Mouse (Mus musculus) gastrocnemius, adult 8-10 months (tissue): Measurements from ENCODE around the gene Slc22a4. TPM values are rescaled to one million over a fixed set of nuclear protein-coding genes. Genes with fewer than 3 reads are reported as not detected.
A peak's percentile ranks its signal among the peaks of the same experiment; 100 is the strongest.

Experiments used
- DNase-seq, 2 experiments: peaks; one replicate each; pipeline ENCODE4 v3.0.0; 2022; ENCODE audit warnings: low spot score in 2 of 2
- total RNA-seq, 4 experiments: library from RNA; stranded (reverse); gene quantifications; 2 replicates each; pipeline ENCODE4 v1.2.4; 2022

Gene Slc22a4
- 1 to 10 TPM; 2.0 to 2.2 (median 2.1) TPM for total RNA-seq

GRCm38 (mm10) chr11:54028044-54028951 is at the start of gene Slc22a4:
TSS of gene Slc22a4 (minus strand) at chr11:54028090.
- DNase-seq = peak; percentile 74 to 80

DNA sequence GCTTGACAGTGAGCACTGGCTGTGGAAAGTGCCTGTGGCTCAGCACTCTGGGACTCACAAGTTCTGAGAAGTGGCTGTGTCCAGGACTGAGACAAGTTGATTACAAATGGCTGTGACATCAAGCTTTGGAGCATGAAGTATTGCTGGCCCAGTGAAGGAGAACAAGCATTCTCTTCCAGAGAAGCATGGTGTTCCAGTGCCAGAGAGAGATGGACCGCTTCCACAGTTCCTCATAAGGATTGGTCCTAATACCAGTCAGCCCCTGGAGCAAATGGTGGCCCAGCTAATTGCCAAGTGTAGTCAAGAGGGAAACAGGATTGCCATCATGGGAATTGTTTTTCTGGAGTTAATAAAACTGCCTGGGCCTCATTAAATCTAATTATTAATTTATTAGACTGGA is 48.2 kb upstream of the Slc22a4 start:
- DNase-seq = peak in 1 of 2 experiments; percentile 32

DNA sequence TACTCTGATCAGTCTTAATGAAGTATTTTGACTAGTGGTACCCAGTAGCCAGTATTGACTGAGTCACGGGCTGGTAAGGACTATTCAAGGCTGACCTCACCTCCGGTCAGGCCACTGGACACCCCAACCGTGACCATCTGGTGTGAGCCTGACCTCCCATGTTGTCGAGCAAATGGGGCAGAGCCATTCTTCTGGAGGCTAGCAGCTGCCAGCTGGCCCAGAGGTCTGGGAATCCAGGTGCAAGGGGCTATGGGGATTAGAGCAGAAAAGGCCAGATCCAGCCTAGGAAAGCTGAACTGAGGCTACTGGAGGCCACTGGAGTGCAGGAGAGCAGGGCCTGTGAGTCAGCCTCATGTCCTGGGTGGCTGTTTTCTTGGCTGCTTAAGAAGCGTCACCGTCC is 47.5 kb upstream of the Slc22a4 start:
- DNase-seq = peak in 1 of 2 experiments; percentile 59

- DNase-seq = peak in 1 of 2 experiments; percentile 2
Observed at GRCm38 (mm10) chr11:54073291-54073690, 45.4 kb upstream of the Slc22a4 start.

DNA sequence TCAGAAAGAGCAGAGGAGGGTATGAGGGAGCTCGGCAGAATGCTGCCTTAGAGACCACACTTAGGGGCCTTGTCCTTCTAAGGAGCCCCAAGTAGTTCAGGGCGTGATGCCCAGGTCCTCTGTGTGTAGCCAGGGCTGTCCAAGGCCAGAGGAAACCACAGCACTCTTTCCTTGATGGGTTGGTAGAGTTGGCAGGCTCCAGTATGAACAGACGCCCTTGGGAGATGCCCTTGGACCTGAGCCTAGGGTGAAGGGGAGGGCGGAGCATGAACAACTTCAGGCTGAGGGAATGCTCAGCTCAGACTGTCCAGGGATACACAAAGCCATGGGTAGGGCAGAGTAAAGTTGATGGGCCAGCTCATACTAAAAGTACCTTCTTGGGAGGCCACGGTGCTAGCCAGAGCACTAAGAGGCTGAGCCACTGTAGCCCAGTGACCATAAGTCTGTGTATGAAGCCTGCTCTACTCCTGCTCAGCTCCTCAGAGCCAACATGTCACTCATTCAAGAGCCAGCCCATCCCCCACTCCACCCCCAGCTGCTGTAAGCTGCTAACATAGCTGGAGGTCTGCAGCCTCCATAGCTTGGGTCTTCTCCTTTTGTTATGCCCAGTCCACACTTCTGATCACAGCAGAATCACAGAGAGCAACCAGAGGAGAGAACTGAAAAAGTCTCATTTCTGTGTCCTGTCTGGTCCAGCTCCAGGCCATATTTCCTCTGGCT is 44.0 kb upstream of the Slc22a4 start:
- DNase-seq = peak in 1 of 2 experiments; percentile 26

- no peak for DNase-seq
Observed at GRCm38 (mm10) chr11:54068520-54069371, 40.9 kb upstream of the Slc22a4 start, which contains the start of gene Pdlim4. TSS of gene Pdlim4 (minus strand) at chr11:54069014.

GRCm38 (mm10) chr11:54067996-54068519 is 40.2 kb upstream of the Slc22a4 start:
- no peak for DNase-seq

DNA sequence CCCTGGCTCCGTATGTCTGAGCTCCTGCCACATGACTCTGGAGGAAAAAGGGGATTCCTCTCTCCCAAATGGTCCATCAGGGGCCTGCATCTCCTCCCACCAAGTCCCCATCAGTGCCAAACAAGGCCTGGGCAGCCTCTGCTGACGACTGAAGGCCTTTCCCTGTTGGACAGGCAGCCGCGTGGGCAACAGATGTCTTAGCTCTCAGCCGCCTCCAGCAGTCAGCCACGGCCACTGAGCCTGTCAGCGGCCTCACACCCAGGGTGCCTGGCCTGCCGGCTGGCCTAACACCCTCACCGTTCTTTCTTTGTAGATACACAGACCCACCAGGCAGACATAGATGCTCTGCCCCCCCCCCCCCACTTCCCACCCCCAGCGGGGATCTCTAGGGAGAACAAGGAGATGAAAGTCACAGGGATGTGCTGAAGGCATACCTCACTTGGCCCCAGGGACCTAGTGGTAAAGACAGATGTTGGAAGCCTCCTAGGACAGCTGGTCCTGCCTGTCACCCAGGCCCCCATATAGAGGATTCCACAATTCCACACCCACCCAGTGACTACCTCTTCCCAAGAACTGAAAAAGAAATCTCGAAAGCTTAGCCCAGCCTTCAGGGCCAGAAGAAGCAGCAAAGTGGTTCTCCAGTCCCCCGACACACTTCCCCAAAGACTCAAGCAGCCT is 39.6 kb upstream of the Slc22a4 start:
- no peak for DNase-seq

- DNase-seq = no peak
Observed at GRCm38 (mm10) chr11:54066400-54066799, 38.5 kb upstream of the Slc22a4 start.

DNA sequence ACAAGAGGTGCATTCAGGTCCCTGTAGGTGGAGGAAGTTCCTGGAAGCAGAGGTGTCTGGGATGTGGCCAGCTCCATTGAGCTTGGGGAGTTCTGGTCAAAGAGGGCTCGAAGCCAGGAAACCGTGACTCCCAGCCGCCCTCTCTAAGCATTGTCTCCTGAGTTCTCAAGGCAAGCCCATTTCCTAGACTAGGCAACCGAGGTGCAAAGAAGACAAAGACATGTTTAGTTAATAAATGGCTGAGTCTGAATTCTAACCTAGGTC is 38.0 kb upstream of the Slc22a4 start:
- DNase-seq = no peak

DNA sequence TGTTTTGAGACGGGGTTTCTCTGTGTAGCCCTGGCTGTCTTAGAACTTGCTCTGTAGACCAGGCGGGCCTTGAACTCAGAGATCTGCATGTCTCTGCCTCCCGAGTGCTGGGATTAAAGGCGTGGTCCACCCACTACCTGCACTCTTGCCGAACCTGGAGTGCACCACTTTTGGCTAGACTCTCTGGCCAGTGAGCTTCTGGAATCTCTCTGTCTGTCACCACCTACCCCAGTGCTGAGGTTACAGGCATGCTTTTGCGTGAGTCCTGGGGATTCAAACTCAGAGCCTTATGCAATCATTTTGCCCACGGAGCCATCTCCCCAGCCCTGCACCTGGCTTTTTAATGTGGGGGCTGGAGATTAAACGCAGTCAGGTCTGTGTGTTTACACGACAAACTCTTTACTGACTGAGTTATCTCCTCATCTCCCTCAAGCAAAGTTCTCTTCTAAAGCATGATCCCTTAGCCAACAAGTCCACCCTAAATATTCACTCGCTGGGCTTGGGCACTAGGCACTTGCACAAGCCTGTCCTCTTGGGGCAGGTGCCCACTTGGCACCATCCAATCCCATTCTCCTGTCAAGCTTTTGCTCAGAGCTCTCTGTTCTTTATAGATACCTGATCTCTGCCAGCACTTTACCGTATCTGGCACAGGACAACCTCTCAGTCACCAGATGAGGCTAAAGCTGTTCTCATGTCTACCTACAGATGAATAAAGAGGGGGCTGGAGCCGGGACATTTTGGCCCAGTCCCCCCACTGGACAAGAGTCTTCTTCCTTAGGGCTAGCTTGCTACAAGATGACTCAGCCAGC is 37.4 kb upstream of the Slc22a4 start:
- DNase-seq = no peak

- no peak for DNase-seq
Observed at GRCm38 (mm10) chr11:54064412-54064978, 36.6 kb upstream of the Slc22a4 start.

- no peak for DNase-seq
Observed at GRCm38 (mm10) chr11:54063472-54063775, 35.5 kb upstream of the Slc22a4 start.

GRCm38 (mm10) chr11:54062753-54063471 is 35.0 kb upstream of the Slc22a4 start:
- DNase-seq = no peak

DNA sequence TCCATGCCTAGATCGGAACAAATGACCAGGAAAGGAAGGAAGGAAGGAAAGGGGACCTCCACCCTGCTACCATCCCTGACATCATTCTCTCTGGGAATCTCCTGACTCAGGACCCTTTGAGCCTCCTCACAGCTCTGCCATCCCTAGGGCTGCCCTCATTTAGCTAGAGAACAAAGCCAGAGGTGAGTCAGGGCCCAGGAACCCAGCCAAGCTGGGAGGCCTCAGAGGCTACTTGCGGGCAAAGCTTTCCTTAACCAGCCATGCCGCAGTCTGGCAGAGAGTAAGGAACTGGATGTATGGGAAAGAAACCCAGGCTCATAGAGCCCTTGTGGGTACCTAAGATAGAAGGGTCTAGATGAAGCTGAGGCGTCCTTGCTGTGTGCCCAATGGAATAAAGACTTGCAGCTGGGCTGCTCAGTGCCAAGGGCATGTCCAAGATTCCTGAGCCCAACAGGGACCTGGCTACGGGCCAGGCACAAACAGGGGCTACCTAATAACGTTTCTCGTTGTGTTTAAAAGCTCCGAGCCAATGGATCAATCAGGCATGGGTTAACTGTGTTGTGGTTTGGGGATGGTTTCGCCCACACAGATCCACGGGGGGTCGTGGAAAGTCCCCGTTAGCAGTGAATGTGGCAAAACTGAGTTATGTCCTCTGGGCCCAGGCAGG is 34.3 kb upstream of the Slc22a4 start:
- no peak for DNase-seq

DNA sequence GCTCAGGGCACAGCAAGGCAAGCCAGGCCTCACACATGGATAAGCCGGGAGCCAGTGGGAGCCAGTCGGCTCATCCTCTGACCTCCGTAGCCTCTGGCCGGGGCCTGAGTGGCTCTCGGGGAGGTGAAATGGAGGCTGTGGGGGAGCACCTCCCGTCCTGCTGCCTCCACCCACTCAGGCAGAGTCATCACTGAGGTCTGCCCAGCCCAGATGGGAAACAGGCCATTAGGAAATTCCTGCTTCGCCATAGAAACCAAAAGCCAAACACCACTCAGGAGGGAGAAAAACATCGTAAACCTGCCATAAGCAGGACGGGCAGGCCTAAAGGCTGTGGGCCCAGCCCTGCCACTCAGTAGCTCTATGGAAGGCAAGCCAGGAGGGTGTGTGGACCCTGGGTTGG is 32.4 kb upstream of the Slc22a4 start:
- peak; percentile 39 to 60 for DNase-seq

DNA sequence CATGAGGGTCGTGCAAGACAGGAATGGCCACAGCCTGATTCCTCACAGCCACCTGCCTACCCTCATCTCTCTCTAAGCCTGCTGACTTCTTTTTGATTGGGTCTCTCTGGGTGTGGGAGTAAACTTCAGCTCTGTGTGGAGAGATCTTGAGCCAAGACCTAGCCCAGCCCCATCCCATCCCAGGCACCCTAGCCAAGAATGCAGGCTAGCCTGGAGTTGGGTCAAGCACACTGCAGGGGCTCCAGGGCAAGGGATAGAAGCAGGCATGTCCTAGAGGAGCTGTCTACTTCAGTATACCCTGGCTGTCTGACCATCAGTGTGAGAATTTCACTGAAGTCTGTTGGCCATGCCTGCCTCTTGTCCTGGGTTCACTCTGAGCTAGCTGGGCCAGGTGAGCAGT is 31.6 kb upstream of the Slc22a4 start:
- no peak for DNase-seq

DNA sequence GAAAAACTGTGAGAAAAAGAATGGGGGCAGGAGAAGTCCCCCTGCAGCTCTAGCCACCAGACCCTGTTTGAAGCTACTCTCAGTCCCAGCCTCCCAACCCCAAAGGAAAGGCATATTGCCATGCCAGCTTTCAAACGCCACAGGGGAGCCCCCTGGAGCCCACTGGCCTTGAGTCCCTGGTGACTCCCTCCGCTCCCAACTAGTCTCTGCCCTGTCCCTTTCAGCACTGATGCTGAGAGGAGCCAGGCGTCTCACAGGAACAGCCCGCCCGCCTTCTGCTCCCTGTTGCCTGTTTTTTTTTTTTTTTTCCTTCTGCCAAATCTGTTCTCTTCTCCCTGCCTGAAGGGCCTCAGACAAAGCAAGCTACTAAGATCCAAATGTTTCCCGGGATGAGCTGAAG is 30.8 kb upstream of the Slc22a4 start:
- DNase-seq = no peak
